Mouse (Mus musculus) liver, adult 2 months (tissue): ENCODE measurements around the gene Grid2ip. TPM values are rescaled to one million over a fixed set of nuclear protein-coding genes. Genes with fewer than 3 reads are reported as not detected.

Experiments
- DNase-seq: peaks from one replicate; pipeline ENCODE4 v3.0.0-alpha.2; 2011; ENCODE audit warnings: low read depth, low spot score; ENCODE audit errors: extremely low read depth
- H3K27ac ChIP-seq: fragments of 200-500 bp; replicated peaks from 2 replicates; pipeline ENCODE4 v1.5.1; 2012; ENCODE audit warnings: low read depth, mild to moderate bottlenecking, control low read depth, inconsistent platforms, low read length; ENCODE audit not compliant: insufficient read depth
- H3K27me3 ChIP-seq: fragments of 200-500 bp; 2 replicates; pipeline ENCODE4 v1.6.1; 2012; ENCODE audit warnings: mild to moderate bottlenecking, moderate library complexity, low read length, inconsistent platforms; ENCODE audit not compliant: control insufficient read depth, insufficient read depth
- H3K36me3 ChIP-seq: fragments of 200-500 bp; 2 replicates; pipeline ENCODE4 v1.6.1; 2012; ENCODE audit warnings: low read length, inconsistent platforms; ENCODE audit not compliant: control insufficient read depth, insufficient read depth
- H3K4me1 ChIP-seq: fragments of 200-500 bp; 2 replicates; pipeline ENCODE4 v1.6.1; 2011; ENCODE audit warnings: low read length; ENCODE audit not compliant: control insufficient read depth, insufficient read depth
- H3K4me3 ChIP-seq: fragments of 200-500 bp; 2 replicates; pipeline ENCODE4 v1.5.1; 2011; ENCODE audit warnings: low read depth, mild to moderate bottlenecking, control low read depth, low read length, moderate library complexity; ENCODE audit not compliant: insufficient read depth
- H3K79me2 ChIP-seq: fragments of 200-500 bp; 2 replicates; pipeline ENCODE4 v1.6.1; 2012; ENCODE audit warnings: inconsistent platforms, mild to moderate bottlenecking, low read length, moderate library complexity; ENCODE audit not compliant: control insufficient read depth, insufficient read depth
- H3K9ac ChIP-seq: fragments of 200-500 bp; 2 replicates; pipeline ENCODE4 v1.6.1; 2012; ENCODE audit warnings: low read depth, mild to moderate bottlenecking, control low read depth, inconsistent platforms, low read length
- CTCF ChIP-seq: fragments of 200-500 bp; IDR thresholded peaks from 2 replicates; pipeline ENCODE4 v1.5.1; 2011; ENCODE audit warnings: low read depth, low read length, control low read depth
- POLR2A ChIP-seq: fragments of 200-500 bp; IDR thresholded peaks from 2 replicates; pipeline ENCODE4 v1.6.1; 2011; ENCODE audit warnings: low read length, control low read depth; ENCODE audit not compliant: insufficient read depth; ENCODE audit errors: extremely low read depth
- WGBS: fragments of 180-500 bp; shearing (Covaris S2); methylation state at CpG from one replicate; pipeline ENCODE4 v1.1.7; 2018; 5-methylcytosine and 5-hydroxymethylcytosine counted together
- polyA plus RNA-seq: library from polyadenylated mRNA; depleted of rRNA; stranded (reverse); fragments of >200 nt; gene quantifications from 2 replicates; pipeline ENCODE4 v1.2.3, GENCODE M21; 2012
- total RNA-seq: library from RNA; depleted of rRNA; stranded (reverse); fragments of >200 nt; gene quantifications from 2 replicates; pipeline ENCODE4 v1.2.3, GENCODE M21; 2014

The Grid2ip gene
- total and polyA plus RNA-seq, 2 experiments: 0.13 TPM; not detected in 1

GRCm38 (mm10) chr5:143406548-143406947 lies 49.4 kb downstream of the Grid2ip start:
- peak overlapping the region; percentile 58 for H3K27ac ChIP-seq
- H3K9ac ChIP-seq: 0 out of 2 replicates have a peak overlapping the region, but pooled peaks have one; percentile 17
- H3K27me3 ChIP-seq: no peaks in the 10 kb centered on the region
- no peak for TF ChIP-seq CTCF
- no peak for TF ChIP-seq POLR2A
- peaks cover 51% of the 10 kb centered on the region for H3K79me2 ChIP-seq
- H3K36me3 ChIP-seq: peaks cover 12% of the 10 kb centered on the region; the same call in 1 of the 2 replicates
- H3K4me3 ChIP-seq: no peak overlapping the region
- peak; percentile 40 for DNase-seq
- H3K4me1 ChIP-seq: peaks cover 50% of the 10 kb centered on the region
- WGBS: 66% methylated on average over 9 of the region's 9 CpGs

GRCm38 (mm10) chr5:143409239-143409638 lies 52.1 kb downstream of the Grid2ip start:
- WGBS: 61% methylated on average over 3 of the region's 3 CpGs

GRCm38 (mm10) chr5:143410841-143411395 lies 53.8 kb downstream of the Grid2ip start:
- Histone ChIP-seq H3K4me1 (peaks cover 52% of the 10 kb centered on the region), H3K36me3 (peaks cover 32% of the 10 kb centered on the region), H3K9ac (peak overlapping the region; percentile 5; the same call in 1 of the 2 replicates)

More at GRCm38 (mm10) chr5:143409239-143409638, 52.1 kb downstream of the Grid2ip start:
- no peak overlapping the region for H3K9ac ChIP-seq
- no peak for DNase-seq
- TF ChIP-seq CTCF (no peak), POLR2A (no peak)
- H3K4me3 ChIP-seq: no peak overlapping the region
- peak overlapping the region; percentile 2; the same call in 1 of the 2 replicates for H3K27ac ChIP-seq
- no peaks in the 10 kb centered on the region for H3K27me3 ChIP-seq
- peaks cover 58% of the 10 kb centered on the region for H3K79me2 ChIP-seq
- H3K4me1 ChIP-seq: peaks cover 57% of the 10 kb centered on the region
- H3K36me3 ChIP-seq: peaks cover 25% of the 10 kb centered on the region

GRCm38 (mm10) chr5:143421484-143421883 lies 64.3 kb downstream of the Grid2ip start:
- Histone ChIP-seq H3K79me2 (0 out of 2 replicates have a peak, but pooled peaks cover 3% of the 10 kb centered on the region), H3K36me3 (peaks cover 42% of the 10 kb centered on the region), H3K4me1 (peaks cover 2% of the 10 kb centered on the region; the same call in 1 of the 2 replicates), H3K27me3 (no peaks in the 10 kb centered on the region), H3K9ac (no peak overlapping the region), H3K4me3 (no peak overlapping the region), H3K27ac (no peak overlapping the region)
- no peak for DNase-seq
- 72% methylated on average over 4 of the region's 4 CpGs for whole genome bisulfite sequencing
- no peak for TF ChIP-seq POLR2A

More at GRCm38 (mm10) chr5:143410841-143411395, 53.8 kb downstream of the Grid2ip start:
- Histone ChIP-seq H3K27ac (peak overlapping the region; percentile 6), H3K27me3 (no peaks in the 10 kb centered on the region), H3K79me2 (peaks cover 58% of the 10 kb centered on the region), H3K4me3 (no peak overlapping the region)
- peak; percentile 70 for DNase-seq
- TF ChIP-seq CTCF: no peak
- no peak for TF ChIP-seq POLR2A
- 74% methylated on average over 4 of the region's 4 CpGs for WGBS

- Histone ChIP-seq H3K79me2 (no peaks in the 10 kb centered on the region), H3K27me3 (no peaks in the 10 kb centered on the region), H3K4me3 (no peak overlapping the region), H3K4me1 (peaks cover 2% of the 10 kb centered on the region; the same call in 1 of the 2 replicates), H3K36me3 (peaks cover 30% of the 10 kb centered on the region), H3K9ac (no peak overlapping the region), H3K27ac (no peak overlapping the region)
- TF ChIP-seq CTCF (no peak), POLR2A (no peak)
- DNase-seq: no peak
- 76% methylated on average over 4 of the region's 4 CpGs for WGBS
These were observed 65.9 kb downstream of the Grid2ip start for GRCm38 (mm10) chr5:143422990-143423389.
